Mouse (Mus musculus) limb, embryonic 14.5 days (tissue): ENCODE data around the gene Cep164. TPM values are rescaled to one million over a fixed set of nuclear protein-coding genes. Genes with fewer than 3 reads are reported as not detected.

Experiments used
- ATAC-seq: fragments of 200-750 bp; cut with Nextera tagmentation; 2 replicates; pipeline ENCODE4 v1.8.0; 2017; ENCODE audit warnings: low read depth, moderate number of reproducible peaks, moderate TSS enrichment; ENCODE audit not compliant: low FRiP score
- DNase-seq: peaks from one replicate; pipeline ENCODE4 v3.0.0-alpha.2; 2015; ENCODE audit warnings: low spot score
- H3K27ac ChIP-seq: fragments of 300-500 bp; sonication (generic); replicated peaks from 2 replicates; pipeline ENCODE4 v1.5.1; 2014; ENCODE audit warnings: low read depth, mild to moderate bottlenecking, low read length, moderate library complexity, mixed read lengths
- H3K27me3 ChIP-seq: fragments of 300-500 bp; sonication (generic); 2 replicates; pipeline ENCODE4 v1.6.1; 2014; ENCODE audit warnings: low read length, mixed read lengths; ENCODE audit not compliant: control insufficient read depth, insufficient read depth
- H3K36me3 ChIP-seq: fragments of 300-500 bp; sonication (generic); 2 replicates; pipeline ENCODE4 v1.6.1; 2014; ENCODE audit warnings: mild to moderate bottlenecking, low read length, moderate library complexity, mixed read lengths; ENCODE audit not compliant: control insufficient read depth, insufficient read depth
- H3K4me1 ChIP-seq: fragments of 300-500 bp; sonication (generic); 2 replicates; pipeline ENCODE4 v1.6.1; 2014; ENCODE audit warnings: antibody characterized with exemption, low read length, mixed read lengths; ENCODE audit not compliant: control insufficient read depth, insufficient read depth
- H3K4me2 ChIP-seq: fragments of 300-500 bp; sonication (generic); replicated peaks from 2 replicates; pipeline ENCODE4 v1.6.1; 2014; ENCODE audit warnings: low read depth, mild to moderate bottlenecking, low read length, moderate library complexity; ENCODE audit not compliant: severe bottlenecking
- H3K4me3 ChIP-seq: fragments of 300-500 bp; sonication (generic); replicated peaks from 2 replicates; pipeline ENCODE4 v1.5.1; 2014; ENCODE audit warnings: low read length
- H3K9ac ChIP-seq: fragments of 300-500 bp; sonication (generic); 2 replicates; pipeline ENCODE4 v1.6.1; 2014; ENCODE audit warnings: mild to moderate bottlenecking, low read depth, low read length, moderate library complexity; ENCODE audit not compliant: severe bottlenecking
- H3K9me3 ChIP-seq: fragments of 300-500 bp; sonication (generic); 2 replicates; pipeline ENCODE4 v1.6.1; 2016; ENCODE audit warnings: low read length; ENCODE audit not compliant: control insufficient read depth
- POLR2A ChIP-seq: fragments of 200-500 bp; IDR thresholded peaks from 2 replicates; pipeline ENCODE4 v1.8.0; 2012; ENCODE audit warnings: inconsistent platforms, mild to moderate bottlenecking, moderate library complexity, borderline replicate concordance; ENCODE audit not compliant: insufficient read depth, insufficient read length; ENCODE audit errors: extremely low read depth
- WGBS: fragments of 180-500 bp; shearing (Covaris S2); extraction: QIAGEN DNeasy Blood & Tissue Kit; methylation state at CpG from one replicate; pipeline ENCODE4 v1.1.7; 2014; 5-methylcytosine and 5-hydroxymethylcytosine counted together
- polyA plus RNA-seq, 2 experiments: library from polyadenylated mRNA; depleted of rRNA in 1 of 2; stranded (reverse) in 1 of 2; unstranded in 1 of 2; fragments of >200 nt; fragmentation: Nextera tagmentation in 1 of 2; extraction: Ambion mirVana in 1 of 2; gene quantifications; 2 replicates each; pipeline versions ENCODE4 v1.2.1 to v1.2.3; 2012 to 2014

Cep164 gene
- polyA plus RNA-seq, 2 experiments = 26.2 to 33.3 TPM

DNA sequence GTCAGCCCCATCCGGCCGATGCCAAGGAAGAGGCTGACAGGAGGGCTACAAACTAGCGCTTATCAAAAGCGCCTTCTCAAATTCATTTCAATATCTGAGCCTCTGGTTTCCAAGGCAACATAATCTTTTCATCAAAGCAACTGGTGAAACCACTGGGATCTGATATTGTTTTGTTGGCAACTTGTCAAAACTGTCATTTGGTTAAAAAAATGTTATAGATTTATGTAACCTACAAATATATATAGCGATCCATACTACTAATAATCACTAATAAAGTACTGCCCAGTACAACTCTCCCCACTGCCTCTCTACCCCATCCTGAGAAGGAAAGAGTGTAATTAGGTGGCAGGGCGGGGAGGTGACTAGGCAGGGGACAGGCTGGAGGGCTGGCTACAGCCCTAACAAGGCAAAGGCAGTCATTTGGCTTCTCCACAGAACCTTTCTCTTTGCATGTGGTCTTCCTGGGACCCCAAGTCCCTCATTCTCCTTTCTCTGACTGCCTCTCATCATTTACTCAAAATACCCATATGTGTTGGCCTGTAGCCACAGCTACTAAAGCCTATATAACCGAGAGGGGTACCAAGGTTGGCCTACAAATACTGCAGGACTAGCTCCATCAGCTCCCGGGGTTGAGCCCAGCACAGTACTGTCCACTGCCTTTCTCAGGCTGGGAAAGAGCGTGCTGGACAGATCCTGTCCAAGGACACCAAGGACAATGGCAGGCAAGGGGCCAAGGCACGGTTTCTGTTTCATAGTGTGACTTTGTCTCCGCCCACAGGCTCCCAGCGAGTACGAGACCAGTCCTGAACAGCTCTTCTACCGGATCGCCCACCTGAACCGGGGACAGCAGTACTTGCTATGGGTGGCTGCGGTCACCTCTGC is 88.5 kb downstream of the Cep164 start:
- TF ChIP-seq POLR2A = no peak
- no peaks in the 10 kb centered on the region for H3K36me3 ChIP-seq
- H3K4me2 ChIP-seq = no peak overlapping the region
- no peak overlapping the region for H3K4me3 ChIP-seq
- 63% methylated on average over 17 of the region's 17 CpGs for WGBS
- H3K9me3 ChIP-seq = no peaks in the 10 kb centered on the region
- no peak overlapping the region for H3K9ac ChIP-seq
- DNase-seq (peak; percentile 74), ATAC-seq (no peak; the same call in 1 of the 2 replicates)
- H3K27me3 ChIP-seq = no peaks in the 10 kb centered on the region
- no peaks in the 10 kb centered on the region for H3K4me1 ChIP-seq
- H3K27ac ChIP-seq = no peak overlapping the region

GRCm38 (mm10) chr9:45739001-45739701 is 89.3 kb downstream of the Cep164 start:
- no peak for DNase-seq
- Histone ChIP-seq H3K4me2 (no peak overlapping the region), H3K9ac (no peak overlapping the region), H3K9me3 (no peaks in the 10 kb centered on the region), H3K27ac (no peak overlapping the region), H3K4me3 (no peak overlapping the region), H3K36me3 (no peaks in the 10 kb centered on the region), H3K27me3 (no peaks in the 10 kb centered on the region), H3K4me1 (no peaks in the 10 kb centered on the region)
- TF ChIP-seq POLR2A = no peak
- WGBS = 55% methylated on average over 12 of the region's 12 CpGs
- no peak for ATAC-seq

DNA sequence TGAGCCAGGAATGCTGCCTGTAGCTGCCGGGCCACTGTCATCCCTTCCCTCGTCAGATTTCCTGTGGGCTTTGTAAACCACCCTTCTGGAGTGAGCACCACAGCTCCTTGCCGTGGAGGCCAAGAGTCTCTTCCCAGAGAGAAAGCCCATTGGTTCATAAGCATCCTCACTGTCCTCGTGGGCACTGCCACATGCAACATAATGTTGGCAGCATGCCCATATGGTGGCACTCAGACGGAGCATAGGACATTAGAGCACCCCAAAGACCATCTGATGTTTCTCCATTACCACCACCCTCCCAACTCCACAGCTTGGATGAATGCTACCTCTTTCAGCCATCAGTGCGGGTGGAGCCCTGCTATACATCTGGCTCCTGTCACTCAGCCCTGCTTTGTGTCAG is 95.2 kb downstream of the Cep164 start:
- ATAC-seq = no peak
- H3K27ac ChIP-seq = no peak overlapping the region
- no peak overlapping the region for H3K9ac ChIP-seq
- H3K4me3 ChIP-seq = no peak overlapping the region
- WGBS = 66% methylated on average over 6 of the region's 6 CpGs
- H3K36me3 ChIP-seq = no peaks in the 10 kb centered on the region
- TF ChIP-seq POLR2A = no peak
- no peaks in the 10 kb centered on the region for H3K9me3 ChIP-seq
- H3K27me3 ChIP-seq = no peaks in the 10 kb centered on the region
- no peak overlapping the region for H3K4me2 ChIP-seq
- no peaks in the 10 kb centered on the region for H3K4me1 ChIP-seq
- no peak for DNase-seq

GRCm38 (mm10) chr9:45731851-45732250 is 96.6 kb downstream of the Cep164 start:
- H3K4me1 ChIP-seq = no peaks in the 10 kb centered on the region
- H3K36me3 ChIP-seq = no peaks in the 10 kb centered on the region
- 81% methylated on average over 5 of the region's 5 CpGs for WGBS
- H3K27ac ChIP-seq = no peak overlapping the region
- TF ChIP-seq POLR2A = no peak
- no peak overlapping the region for H3K9ac ChIP-seq
- H3K4me2 ChIP-seq = no peak overlapping the region
- ATAC-seq (no peak), DNase-seq (no peak)
- H3K4me3 ChIP-seq = no peak overlapping the region
- no peaks in the 10 kb centered on the region for H3K27me3 ChIP-seq
- H3K9me3 ChIP-seq = no peaks in the 10 kb centered on the region

DNA sequence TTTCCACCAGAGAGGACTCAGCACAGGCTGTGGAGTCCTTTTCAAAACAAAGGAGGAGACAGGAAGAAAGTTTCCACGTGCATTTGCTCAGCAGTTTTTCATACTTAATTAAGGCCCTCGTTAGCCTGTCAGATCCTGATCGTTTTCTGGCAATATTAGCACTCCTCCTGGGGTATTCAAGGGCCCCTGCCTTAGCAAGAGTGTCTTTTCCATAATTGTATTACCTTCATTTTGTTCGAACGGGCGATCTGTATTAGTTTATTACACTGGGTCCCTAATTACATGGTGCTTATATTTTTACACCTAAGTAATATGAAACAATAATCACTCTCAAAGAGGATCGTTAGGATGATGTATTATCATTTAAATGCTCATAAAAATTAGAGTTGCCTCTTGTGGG is 108.5 kb downstream of the Cep164 start:
- no peaks in the 10 kb centered on the region for H3K36me3 ChIP-seq
- ATAC-seq (no peak), DNase-seq (no peak)
- no peaks in the 10 kb centered on the region for H3K27me3 ChIP-seq
- H3K9me3 ChIP-seq = no peaks in the 10 kb centered on the region
- no peak overlapping the region for H3K4me3 ChIP-seq
- TF ChIP-seq POLR2A = no peak
- H3K4me1 ChIP-seq = no peaks in the 10 kb centered on the region
- WGBS = 26% methylated on average over 7 of the region's 7 CpGs
- H3K27ac ChIP-seq = no peak overlapping the region
- no peak overlapping the region for H3K9ac ChIP-seq
- no peak overlapping the region for H3K4me2 ChIP-seq

Other genes starting within 250 kb of the Cep164 start
- gene Bace1, start 9.9 kb upstream of the Cep164 start, polyA plus RNA-seq (2012; rRNA removed) = 37.9 and 49.3 TPM in 2 replicates
- 39.0 and 42.3 TPM in 2 replicates for gene Bace1, start 9.9 kb upstream of the Cep164 start, polyA plus RNA-seq (2014; fragmentation: Nextera tagmentation; extraction: Ambion mirVana)
- gene Pcsk7, start 77.8 kb upstream of the Cep164 start, polyA plus RNA-seq (2012; rRNA removed) = 33.3 and 36.6 TPM in 2 replicates
- gene Pcsk7, start 77.8 kb upstream of the Cep164 start, polyA plus RNA-seq (2014; fragmentation: Nextera tagmentation; extraction: Ambion mirVana) = 17.3 and 17.9 TPM in 2 replicates
- gene Rnf214, start 78.2 kb upstream of the Cep164 start, polyA plus RNA-seq (2012; rRNA removed) = 27.6 and 31.5 TPM in 2 replicates
- gene Rnf214, start 78.2 kb upstream of the Cep164 start, polyA plus RNA-seq (2014; fragmentation: Nextera tagmentation; extraction: Ambion mirVana) = 55.7 and 57.0 TPM in 2 replicates
- gene Tagln, start 107.4 kb upstream of the Cep164 start, polyA plus RNA-seq (2012; rRNA removed) = 27.8 and 29.8 TPM in 2 replicates
- 31.7 and 35.7 TPM in 2 replicates for gene Tagln, start 107.4 kb upstream of the Cep164 start, polyA plus RNA-seq (2014; fragmentation: Nextera tagmentation; extraction: Ambion mirVana)
- gene Sidt2, start 126.6 kb upstream of the Cep164 start, polyA plus RNA-seq (2012; rRNA removed) = 121 and 190 TPM in 2 replicates
- gene Sidt2, start 126.6 kb upstream of the Cep164 start, polyA plus RNA-seq (2014; fragmentation: Nextera tagmentation; extraction: Ambion mirVana) = 56.1 and 58.7 TPM in 2 replicates
- 70.1 and 87.2 TPM in 2 replicates for gene Pafah1b2, start 184.0 kb upstream of the Cep164 start, polyA plus RNA-seq (2012; rRNA removed)
- gene Pafah1b2, start 184.0 kb upstream of the Cep164 start, polyA plus RNA-seq (2014; fragmentation: Nextera tagmentation; extraction: Ambion mirVana) = 174 and 175 TPM in 2 replicates
- 23.9 and 26.7 TPM in 2 replicates for gene Sik3, start 184.1 kb upstream of the Cep164 start, polyA plus RNA-seq (2012; rRNA removed)
- 13.7 and 15.1 TPM in 2 replicates for gene Sik3, start 184.1 kb upstream of the Cep164 start, polyA plus RNA-seq (2014; fragmentation: Nextera tagmentation; extraction: Ambion mirVana)